Mouse (Mus musculus) lung, adult 2 months (tissue): ENCODE measurements around the gene Lasp1. TPM values are rescaled to one million over a fixed set of nuclear protein-coding genes. Genes with fewer than 3 reads are reported as not detected.

Experiments used
- DNase-seq: peaks from one replicate; pipeline ENCODE4 v3.0.0; 2022
- H3K4me1 ChIP-seq: fragments of 200-500 bp; 2 replicates; pipeline ENCODE4 v1.6.1; 2011; ENCODE audit warnings: low read length; ENCODE audit not compliant: control insufficient read depth, insufficient read depth
- H3K4me3 ChIP-seq: fragments of 200-500 bp; replicated peaks from 2 replicates; pipeline ENCODE3; 2011; ENCODE audit warnings: low read depth, mild to moderate bottlenecking, control low read depth, low read length; ENCODE audit errors: extremely low read depth
- CTCF ChIP-seq: fragments of 200-500 bp; IDR thresholded peaks from 2 replicates; pipeline ENCODE4 v1.5.1; 2011; ENCODE audit warnings: mild to moderate bottlenecking, low read length, control low read depth; ENCODE audit not compliant: insufficient read depth
- POLR2A ChIP-seq: fragments of 200-500 bp; IDR thresholded peaks from 2 replicates; pipeline ENCODE4 v1.6.1; 2011; ENCODE audit warnings: low read depth, mild to moderate bottlenecking, control low read depth, low read length, borderline replicate concordance; ENCODE audit errors: extremely low read depth
- WGBS: fragments of 180-500 bp; shearing (Covaris S2); methylation state at CpG from one replicate; pipeline ENCODE4 v1.1.7; 2018; 5-methylcytosine and 5-hydroxymethylcytosine counted together
- polyA plus RNA-seq: library from polyadenylated mRNA; depleted of rRNA; stranded (reverse); fragments of >200 nt; gene quantifications from 2 replicates; pipeline ENCODE4 v1.2.3, GENCODE M21; 2012; rRNA removed

Gene Lasp1
- polyA plus RNA-seq, result 120 and 137 TPM in 2 replicates

GRCm38 (mm10) chr11:97798782-97799145 is at the start of gene Lasp1:
TSS of gene Lasp1 (plus strand) at chr11:97799000.
- 2% methylated on average over 11 of the region's 11 CpGs for WGBS
- TF ChIP-seq POLR2A (no peak), CTCF (no peak)
- H3K4me1 ChIP-seq, result peaks cover 11% of the 10 kb centered on the region
- DNase-seq, result peak; percentile 88
- peak within 1 kb of the TSS; percentile 99 for H3K4me3 ChIP-seq

GRCm38 (mm10) chr11:97753277-97753676 is 45.5 kb upstream of the Lasp1 start:
- 91% methylated on average over 8 of the region's 8 CpGs for WGBS
- no peaks in the 10 kb centered on the region for H3K4me1 ChIP-seq
- DNase-seq, result no peak
- no peak overlapping the region for H3K4me3 ChIP-seq
- TF ChIP-seq CTCF (no peak), POLR2A (no peak)

- H3K4me3 ChIP-seq, result no peak overlapping the region
- DNase-seq, result no peak
- 92% methylated on average over 1 of the region's 1 CpGs for WGBS
- TF ChIP-seq POLR2A (no peak), CTCF (no peak)
- H3K4me1 ChIP-seq, result no peaks in the 10 kb centered on the region
Observed at GRCm38 (mm10) chr11:97758125-97758524, 40.7 kb upstream of the Lasp1 start.

DNA sequence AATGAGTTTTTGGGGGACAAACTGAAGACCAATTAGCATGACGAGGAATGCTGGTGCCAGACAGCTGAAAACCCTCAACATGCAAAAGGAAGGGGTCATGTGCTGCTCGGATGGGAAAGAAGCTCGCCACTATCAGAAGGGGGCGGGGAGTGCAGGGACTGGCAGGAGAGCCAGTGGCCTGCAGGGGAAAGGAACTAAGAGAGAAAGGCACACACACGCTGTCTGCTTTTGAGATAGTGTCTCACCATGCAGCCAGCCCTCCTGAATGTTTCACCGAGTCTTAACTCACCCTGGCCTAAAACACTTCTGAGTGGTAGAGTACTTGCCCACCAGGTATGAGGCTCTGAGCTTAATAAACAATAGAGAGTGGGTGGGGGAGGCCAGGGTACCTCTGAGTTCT is 39.9 kb upstream of the Lasp1 start:
- no peak for TF ChIP-seq CTCF
- no peak for TF ChIP-seq POLR2A
- Histone ChIP-seq H3K4me3 (no peak overlapping the region), H3K4me1 (no peaks in the 10 kb centered on the region)
- DNase-seq, result no peak
- 76% methylated on average over 6 of the region's 6 CpGs for WGBS

GRCm38 (mm10) chr11:97761638-97762037 is 37.2 kb upstream of the Lasp1 start:
- TF ChIP-seq POLR2A (no peak), CTCF (no peak)
- Histone ChIP-seq H3K4me1 (peaks cover 6% of the 10 kb centered on the region), H3K4me3 (no peak overlapping the region)
- no peak for DNase-seq

DNA sequence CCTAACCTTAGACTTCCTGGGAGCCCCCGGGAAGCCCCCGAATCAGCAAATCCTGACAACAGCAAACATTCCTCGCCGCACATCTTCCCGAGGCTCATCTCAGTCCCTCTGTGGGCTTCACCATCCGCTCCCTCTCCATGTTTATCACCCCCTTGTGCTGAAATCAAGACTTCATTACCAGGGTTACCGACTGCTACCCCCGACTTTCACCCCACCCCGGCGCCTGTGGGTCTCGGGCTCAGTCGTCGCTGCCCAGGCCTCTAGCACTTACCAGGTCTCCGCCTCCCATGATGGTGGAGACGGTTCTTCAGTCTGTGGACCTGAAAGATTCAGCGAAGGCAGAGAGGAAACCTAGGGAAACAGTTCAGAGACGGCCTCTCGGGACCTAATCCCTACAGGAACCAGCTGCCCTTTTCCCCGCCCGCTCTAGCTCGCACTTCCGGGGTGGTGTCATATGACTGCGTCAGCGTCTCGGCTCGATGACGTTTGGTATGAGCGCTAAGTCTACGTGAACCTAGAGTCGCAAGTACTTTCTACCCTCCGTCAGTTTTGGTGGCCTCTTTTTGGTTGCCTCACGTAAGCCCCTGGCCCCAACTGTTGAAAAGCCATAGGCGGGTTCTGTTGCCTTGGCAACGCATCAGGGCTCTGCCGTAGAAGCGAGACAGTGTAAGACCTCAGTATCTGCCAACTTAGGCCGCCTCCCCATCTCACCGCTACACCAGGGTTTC is 32.5 kb upstream of the Lasp1 start, which contains the start of gene Cwc25:
Gene Cwc25 (minus strand): TSS at position 403 of the 728 bp plus-strand sequence.
- WGBS, result under 1% methylated on average over 38 of the region's 38 CpGs

GRCm38 (mm10) chr11:97769704-97770103 is 29.1 kb upstream of the Lasp1 start:
- 33% methylated on average over 2 of the region's 2 CpGs for WGBS
- Histone ChIP-seq H3K4me3 (no peak overlapping the region), H3K4me1 (peaks cover 6% of the 10 kb centered on the region)
- TF ChIP-seq CTCF (no peak), POLR2A (no peak)
- no peak for DNase-seq

More for the DNA sequence above, 32.5 kb upstream of the Lasp1 start, which contains the start of gene Cwc25:
- DNase-seq, result peak; percentile 96
- TF ChIP-seq CTCF, result no peak
- peak; percentile 98 for TF ChIP-seq POLR2A
- peak within 1 kb of the TSS; percentile 99 for H3K4me3 ChIP-seq
- H3K4me1 ChIP-seq, result peaks cover 6% of the 10 kb centered on the region

DNA sequence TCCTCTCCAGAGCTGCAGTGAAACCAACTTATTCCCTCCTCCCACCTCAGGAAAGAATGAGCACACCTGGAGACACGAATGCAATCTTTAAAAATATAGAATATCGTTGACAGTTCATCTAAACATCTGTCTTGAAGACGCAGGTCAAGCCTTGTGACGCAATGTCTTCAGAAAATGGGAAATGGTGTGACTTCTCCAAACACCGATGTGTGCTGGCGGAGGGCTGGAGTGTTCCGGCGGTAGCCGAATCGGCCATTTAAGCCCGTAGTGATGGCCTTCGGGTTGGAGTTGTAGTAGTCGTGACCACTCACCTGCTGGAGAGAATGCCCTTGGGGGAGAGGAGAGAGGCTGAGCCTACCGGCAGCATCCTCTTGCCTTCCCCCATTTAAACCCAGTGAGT is 27.4 kb upstream of the Lasp1 start:
- H3K4me1 ChIP-seq, result no peaks in the 10 kb centered on the region
- WGBS, result 72% methylated on average over 14 of the region's 14 CpGs
- no peak for TF ChIP-seq CTCF
- no peak for DNase-seq
- no peak overlapping the region for H3K4me3 ChIP-seq

GRCm38 (mm10) chr11:97775186-97775585 is 23.6 kb upstream of the Lasp1 start:
- 77% methylated on average over 13 of the region's 13 CpGs for WGBS

More at GRCm38 (mm10) chr11:97775186-97775585, 23.6 kb upstream of the Lasp1 start:
- TF ChIP-seq POLR2A (no peak), CTCF (no peak)
- peaks cover under 1% of the 10 kb centered on the region; the same call in 1 of the 2 replicates for H3K4me1 ChIP-seq
- no peak for DNase-seq
- no peak overlapping the region for H3K4me3 ChIP-seq
